Mouse (Mus musculus) neural tube, embryonic 12.5 days (tissue): Measurements from ENCODE around the gene 1110051M20Rik. TPM values are rescaled to one million over a fixed set of nuclear protein-coding genes. Genes with fewer than 3 reads are reported as not detected.

Source experiments
- ATAC-seq: fragments of 200-750 bp; cut with Nextera tagmentation; 2 replicates; pipeline ENCODE4 v1.8.0; 2017; ENCODE audit warnings: low read depth, mild to moderate bottlenecking, moderate TSS enrichment, moderate library complexity; ENCODE audit not compliant: low FRiP score
- H3K27ac ChIP-seq: fragments of 300-500 bp; sonication (generic); 2 replicates; pipeline ENCODE4 v1.5.1; 2016
- H3K27me3 ChIP-seq: fragments of 300-500 bp; sonication (generic); replicated peaks from 2 replicates; pipeline ENCODE4 v1.6.1; 2016; ENCODE audit warnings: mild to moderate bottlenecking
- H3K36me3 ChIP-seq: fragments of 300-500 bp; sonication (generic); 2 replicates; pipeline ENCODE4 v1.6.1; 2016; ENCODE audit warnings: mild to moderate bottlenecking
- H3K4me1 ChIP-seq: fragments of 300-500 bp; sonication (generic); 2 replicates; pipeline ENCODE4 v1.6.1; 2016
- H3K4me2 ChIP-seq: fragments of 300-500 bp; sonication (generic); replicated peaks from 2 replicates; pipeline ENCODE4 v1.6.1; 2016; ENCODE audit warnings: mild to moderate bottlenecking
- H3K4me3 ChIP-seq: fragments of 300-500 bp; sonication (generic); 2 replicates; pipeline ENCODE4 v1.5.1; 2016
- H3K9ac ChIP-seq: fragments of 300-500 bp; sonication (generic); 2 replicates; pipeline ENCODE4 v1.6.1; 2016; ENCODE audit warnings: mild to moderate bottlenecking
- H3K9me3 ChIP-seq: fragments of 300-500 bp; sonication (generic); 2 replicates; pipeline ENCODE4 v1.6.1; 2016; ENCODE audit warnings: mild to moderate bottlenecking
- WGBS: fragments of 180-500 bp; shearing (Covaris S2); methylation state at CpG from one replicate; pipeline ENCODE4 v1.1.7; 2016; 5-methylcytosine and 5-hydroxymethylcytosine counted together
- polyA plus RNA-seq: library from polyadenylated mRNA; unstranded; fragments of >200 nt; fragmentation: Nextera tagmentation; extraction: Ambion mirVana; gene quantifications from 2 replicates; pipeline ENCODE4 v1.2.1, GENCODE M21; 2016

Gene 1110051M20Rik
- polyA plus RNA-seq, 1 experiment from 2014 or later = 112 TPM

GRCm38 (mm10) chr2:91284375-91285199, 159.9 kb downstream of the 1110051M20Rik start:
- peak overlapping the region; percentile 21; the same call in 1 of the 2 replicates for H3K9ac ChIP-seq
- no peaks in the 10 kb centered on the region for H3K4me1 ChIP-seq
- no peak for ATAC-seq

GRCm38 (mm10) chr2:91283972-91284371, 160.5 kb downstream of the 1110051M20Rik start:
- Histone ChIP-seq H3K36me3 (peaks cover 3% of the 10 kb centered on the region; the same call in 1 of the 2 replicates), H3K4me2 (no peak overlapping the region), H3K27ac (no peak overlapping the region), H3K4me3 (no peak overlapping the region), H3K9me3 (no peaks in the 10 kb centered on the region), H3K4me1 (no peaks in the 10 kb centered on the region), H3K27me3 (no peaks in the 10 kb centered on the region), H3K9ac (no peak overlapping the region)
- 77% methylated on average over 3 of the region's 3 CpGs for WGBS
- ATAC-seq = no peak

More at GRCm38 (mm10) chr2:91284375-91285199, 159.9 kb downstream of the 1110051M20Rik start:
- Histone ChIP-seq H3K4me2 (no peak overlapping the region), H3K27me3 (no peaks in the 10 kb centered on the region), H3K4me3 (no peak overlapping the region), H3K36me3 (peaks cover 3% of the 10 kb centered on the region; the same call in 1 of the 2 replicates), H3K9me3 (no peaks in the 10 kb centered on the region), H3K27ac (no peak overlapping the region)
- WGBS = 67% methylated on average over 13 of the region's 13 CpGs

DNA sequence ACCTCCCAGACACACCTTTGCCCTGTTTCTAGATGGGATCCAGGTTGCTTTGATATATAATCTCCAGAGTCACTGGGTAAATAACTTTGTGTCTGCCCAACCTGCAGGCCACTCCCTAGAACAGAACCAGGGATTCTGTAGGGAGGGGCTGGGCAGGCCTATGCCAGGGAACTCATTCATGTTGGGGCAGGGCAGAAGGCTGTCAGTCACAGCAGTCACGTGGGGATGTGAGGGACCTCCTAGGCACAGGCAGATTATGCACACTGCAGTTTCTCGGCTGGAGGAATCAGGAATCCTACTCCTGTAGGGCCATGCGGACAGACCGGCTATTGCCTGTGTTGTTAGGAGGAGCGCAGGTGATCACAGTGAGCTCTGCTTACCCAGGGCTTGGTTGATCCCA, 163.1 kb downstream of the 1110051M20Rik start:
- H3K4me1 ChIP-seq = no peaks in the 10 kb centered on the region
- H3K4me3 ChIP-seq = no peak overlapping the region
- no peak overlapping the region for H3K9ac ChIP-seq
- peaks cover 26% of the 10 kb centered on the region for H3K36me3 ChIP-seq
- 59% methylated on average over 5 of the region's 5 CpGs for WGBS
- no peak for ATAC-seq
- H3K27me3 ChIP-seq = no peaks in the 10 kb centered on the region
- H3K9me3 ChIP-seq = no peaks in the 10 kb centered on the region
- no peak overlapping the region for H3K27ac ChIP-seq
- no peak overlapping the region for H3K4me2 ChIP-seq

DNA sequence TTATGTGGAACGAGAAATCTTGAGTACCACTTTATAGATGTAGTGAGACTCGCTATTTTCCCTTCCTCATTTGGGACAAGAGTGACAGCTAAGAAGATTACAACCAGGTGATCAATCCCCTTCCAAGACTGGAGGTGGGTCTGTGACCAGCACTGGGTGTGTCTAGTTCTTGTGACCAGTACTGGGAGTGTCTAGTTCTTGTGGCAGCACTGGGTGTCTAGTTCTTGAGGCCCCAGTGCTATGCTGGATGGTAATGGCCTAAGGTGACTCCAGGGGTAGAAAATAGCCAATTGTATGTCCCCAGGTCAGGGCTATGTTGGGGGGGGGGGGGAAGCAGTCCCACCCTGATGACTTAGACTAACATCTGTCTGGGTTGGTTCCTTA, 165.1 kb downstream of the 1110051M20Rik start:
- H3K9me3 ChIP-seq = no peaks in the 10 kb centered on the region
- H3K4me3 ChIP-seq = no peak overlapping the region
- ATAC-seq = peak; percentile 26; the same call in 1 of the 2 replicates
- H3K36me3 ChIP-seq = peaks cover 45% of the 10 kb centered on the region
- H3K9ac ChIP-seq = no peak overlapping the region
- H3K27me3 ChIP-seq = no peaks in the 10 kb centered on the region
- no peak overlapping the region for H3K27ac ChIP-seq
- WGBS = 70% methylated on average over 2 of the region's 2 CpGs
- no peak overlapping the region for H3K4me2 ChIP-seq
- no peaks in the 10 kb centered on the region for H3K4me1 ChIP-seq

- no peak overlapping the region for H3K4me3 ChIP-seq
- 37% methylated on average over 10 of the region's 10 CpGs for WGBS
These were observed 165.6 kb downstream of the 1110051M20Rik start for GRCm38 (mm10) chr2:91278749-91279371.

GRCm38 (mm10) chr2:91269687-91270133, 174.8 kb downstream of the 1110051M20Rik start:
- no peak overlapping the region for H3K4me2 ChIP-seq
- H3K4me1 ChIP-seq = peaks cover 11% of the 10 kb centered on the region
- H3K27me3 ChIP-seq = no peaks in the 10 kb centered on the region
- H3K9me3 ChIP-seq = no peaks in the 10 kb centered on the region
- ATAC-seq = no peak
- H3K4me3 ChIP-seq = no peak overlapping the region
- peaks cover 74% of the 10 kb centered on the region for H3K36me3 ChIP-seq
- H3K27ac ChIP-seq = no peak overlapping the region
- no peak overlapping the region for H3K9ac ChIP-seq
- 95% methylated on average over 8 of the region's 8 CpGs for WGBS

More at GRCm38 (mm10) chr2:91278749-91279371, 165.6 kb downstream of the 1110051M20Rik start:
- Histone ChIP-seq H3K9ac (no peak overlapping the region), H3K27me3 (no peaks in the 10 kb centered on the region), H3K36me3 (peaks cover 50% of the 10 kb centered on the region), H3K9me3 (no peaks in the 10 kb centered on the region), H3K4me2 (no peak overlapping the region), H3K4me1 (no peaks in the 10 kb centered on the region), H3K27ac (no peak overlapping the region)
- ATAC-seq = peak; percentile 78

DNA sequence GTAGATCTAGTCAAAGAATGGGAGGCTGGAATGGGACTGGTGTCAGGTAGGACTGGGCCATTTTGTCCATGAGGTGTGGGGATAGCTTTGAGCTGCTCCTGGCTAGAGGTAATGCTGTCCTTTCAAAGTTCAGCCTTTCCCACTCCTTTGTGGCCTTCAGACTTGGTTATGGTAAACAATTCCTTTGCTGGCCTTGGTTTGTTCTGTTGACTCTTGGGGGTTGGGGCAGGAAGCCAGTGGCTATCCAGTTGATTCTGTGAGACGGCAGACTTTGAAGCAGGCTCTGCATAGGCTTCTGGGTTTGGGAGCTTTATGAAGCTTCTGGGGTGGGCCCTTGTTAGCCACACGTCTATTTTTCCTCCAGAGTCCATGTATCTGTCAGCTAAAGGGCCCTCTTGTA, 175.8 kb downstream of the 1110051M20Rik start:
- no peak overlapping the region for H3K4me3 ChIP-seq
- H3K9me3 ChIP-seq = no peaks in the 10 kb centered on the region
- H3K4me2 ChIP-seq = no peak overlapping the region
- H3K36me3 ChIP-seq = peaks cover 64% of the 10 kb centered on the region
- H3K27me3 ChIP-seq = no peaks in the 10 kb centered on the region
- peaks cover 20% of the 10 kb centered on the region for H3K4me1 ChIP-seq
- 90% methylated on average over 2 of the region's 2 CpGs for WGBS
- no peak overlapping the region for H3K27ac ChIP-seq
- H3K9ac ChIP-seq = no peak overlapping the region
- ATAC-seq = no peak

DNA sequence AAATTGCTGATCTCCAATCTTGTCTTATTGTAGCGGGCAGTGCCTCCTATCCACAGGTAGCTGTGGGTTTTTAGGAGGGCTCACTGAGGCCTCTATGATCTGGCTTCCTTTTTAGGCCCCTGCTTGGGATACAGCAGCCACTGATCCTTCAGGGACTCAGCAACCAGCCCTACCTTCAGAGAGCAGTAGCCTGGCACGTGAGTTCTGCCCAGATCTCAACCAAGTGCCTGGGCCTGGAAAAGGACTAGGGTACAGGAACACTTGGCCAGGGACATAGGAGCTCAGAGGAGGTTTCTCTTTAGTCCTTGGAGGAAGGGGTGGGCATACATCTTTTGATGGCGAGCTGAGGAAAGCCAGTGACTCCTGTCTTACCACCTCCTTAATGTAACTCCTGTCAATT, 176.5 kb downstream of the 1110051M20Rik start:
- H3K9ac ChIP-seq = no peak overlapping the region
- no peak overlapping the region for H3K27ac ChIP-seq
- ATAC-seq = no peak
- H3K4me3 ChIP-seq = no peak overlapping the region
- H3K36me3 ChIP-seq = peaks cover 58% of the 10 kb centered on the region
- H3K4me1 ChIP-seq = peaks cover 20% of the 10 kb centered on the region
- no peaks in the 10 kb centered on the region for H3K27me3 ChIP-seq
- no peaks in the 10 kb centered on the region for H3K9me3 ChIP-seq
- 96% methylated on average over 3 of the region's 3 CpGs for whole genome bisulfite sequencing
- no peak overlapping the region for H3K4me2 ChIP-seq

DNA sequence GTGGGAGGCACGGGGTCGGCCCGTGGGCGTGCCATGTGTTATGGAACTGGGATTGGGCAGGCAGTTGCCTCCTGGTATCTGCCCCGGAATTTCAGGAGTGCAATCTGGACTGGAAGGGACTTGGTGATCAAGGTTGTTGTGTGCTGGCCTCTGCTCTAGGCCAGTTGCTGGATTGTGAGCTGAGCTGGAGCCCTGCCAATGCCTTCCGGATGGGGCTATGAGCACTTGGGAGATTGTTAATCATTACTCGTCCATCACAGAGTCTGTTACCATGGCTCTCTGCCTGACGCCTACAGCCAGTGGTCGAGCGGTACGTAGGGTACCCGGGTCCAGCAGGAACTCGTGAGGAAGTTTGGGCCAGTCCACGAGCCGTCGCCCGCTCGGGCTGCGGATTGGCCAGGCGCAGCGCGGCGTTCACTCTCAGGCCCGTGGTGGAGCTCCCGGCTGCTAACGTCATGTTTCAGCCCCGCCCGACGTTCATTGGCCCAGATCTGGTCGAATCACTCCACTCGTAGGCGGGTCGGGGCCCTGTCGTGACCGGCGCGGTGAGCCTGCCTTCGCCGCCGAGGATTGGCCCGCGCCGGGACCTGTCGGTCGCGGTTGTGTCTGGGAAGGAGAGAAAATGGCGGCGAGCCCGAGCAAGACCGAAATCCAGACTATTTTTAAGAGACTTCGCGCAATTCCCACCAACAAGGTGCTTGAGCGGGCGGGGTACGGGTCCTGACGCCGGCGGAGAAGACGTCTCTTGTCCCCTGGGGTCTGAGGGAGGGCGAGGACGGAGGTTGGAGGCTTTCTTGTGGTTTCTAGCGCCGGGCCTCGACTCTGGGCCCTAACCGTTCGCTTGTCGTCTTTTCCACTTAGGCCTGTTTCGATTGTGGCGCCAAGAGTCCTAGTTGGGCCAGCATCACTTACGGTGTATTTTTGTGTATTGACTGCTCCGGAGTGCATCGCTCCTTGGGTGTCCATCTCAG, 179.5 kb downstream of the 1110051M20Rik start, which contains the start of gene Arfgap2:
Gene Arfgap2 (plus strand): TSS at position 264 of the 971 bp plus-strand sequence.
- Histone ChIP-seq H3K4me3 (peak within 1 kb of the TSS; percentile 90), H3K27me3 (no peaks in the 10 kb centered on the region), H3K9me3 (no peaks in the 10 kb centered on the region), H3K9ac (peak within 1 kb of the TSS; percentile 90), H3K27ac (peak within 1 kb of the TSS; percentile 84), H3K4me2 (peak within 1 kb of the TSS; percentile 85), H3K36me3 (peaks cover 37% of the 10 kb centered on the region), H3K4me1 (peaks cover 20% of the 10 kb centered on the region)
- peak; percentile 99 for ATAC-seq
- 2% methylated on average over 72 of the region's 72 CpGs for WGBS

GRCm38 (mm10) chr2:91263692-91264660, 180.5 kb downstream of the 1110051M20Rik start:
- Histone ChIP-seq H3K9ac (peak overlapping the region; percentile 51; the same call in 1 of the 2 replicates), H3K9me3 (no peaks in the 10 kb centered on the region), H3K27me3 (no peaks in the 10 kb centered on the region), H3K4me2 (peak overlapping the region; percentile 85), H3K27ac (peak overlapping the region; percentile 57; the same call in 1 of the 2 replicates), H3K36me3 (peaks cover 26% of the 10 kb centered on the region), H3K4me1 (peaks cover 20% of the 10 kb centered on the region), H3K4me3 (peak overlapping the region; percentile 90; the same call in 1 of the 2 replicates)
- 86% methylated on average over 17 of the region's 17 CpGs for WGBS
- no peak; the same call in 1 of the 2 replicates for ATAC-seq

- H3K27me3 ChIP-seq = peaks cover 14% of the 10 kb centered on the region
- H3K9ac ChIP-seq = no peak overlapping the region
- no peaks in the 10 kb centered on the region for H3K9me3 ChIP-seq
- no peak overlapping the region for H3K4me3 ChIP-seq
- 91% methylated on average over 1 of the region's 1 CpGs for WGBS
- peaks cover 41% of the 10 kb centered on the region for H3K4me1 ChIP-seq
- no peaks in the 10 kb centered on the region for H3K36me3 ChIP-seq
- no peak for ATAC-seq
- H3K27ac ChIP-seq = no peak overlapping the region
- no peak overlapping the region for H3K4me2 ChIP-seq
These were observed 185.0 kb downstream of the 1110051M20Rik start for GRCm38 (mm10) chr2:91259493-91259892.
